Mouse (Mus musculus) liver, embryonic 11.5 days (tissue): ENCODE measurements around the gene Rnpepl1. TPM values are rescaled to one million over a fixed set of nuclear protein-coding genes. Genes with fewer than 3 reads are reported as not detected.

Experiments
- ATAC-seq: fragments of 200-750 bp; cut with Nextera tagmentation; replicated peaks from 2 replicates; pipeline ENCODE4 v1.8.0; 2017; ENCODE audit warnings: moderate number of reproducible peaks, mild to moderate bottlenecking, moderate TSS enrichment, moderate library complexity; ENCODE audit not compliant: low FRiP score
- DNase-seq: peaks from one replicate; pipeline ENCODE4 v3.0.0-alpha.2; 2017; ENCODE audit warnings: low spot score
- H3K27ac ChIP-seq: fragments of 300-500 bp; sonication (generic); 2 replicates; pipeline ENCODE4 v1.5.1; 2014; ENCODE audit warnings: mild to moderate bottlenecking, low read depth, low read length, control low read depth
- H3K27me3 ChIP-seq: fragments of 300-500 bp; sonication (generic); replicated peaks from 2 replicates; pipeline ENCODE4 v1.6.1; 2014; ENCODE audit warnings: low read length, mixed read lengths; ENCODE audit not compliant: control insufficient read depth, insufficient read depth
- H3K36me3 ChIP-seq: fragments of 300-500 bp; sonication (generic); 2 replicates; pipeline ENCODE4 v1.6.1; 2014; ENCODE audit warnings: mild to moderate bottlenecking, low read length, moderate library complexity, mixed read lengths; ENCODE audit not compliant: control insufficient read depth, insufficient read depth
- H3K4me1 ChIP-seq: fragments of 300-500 bp; sonication (generic); replicated peaks from 2 replicates; pipeline ENCODE4 v1.6.1; 2014; ENCODE audit warnings: low read length, mixed read lengths; ENCODE audit not compliant: control insufficient read depth, insufficient read depth
- H3K4me2 ChIP-seq: fragments of 300-500 bp; sonication (generic); 2 replicates; pipeline ENCODE4 v1.6.1; 2014; ENCODE audit warnings: mild to moderate bottlenecking, control low read depth, moderate library complexity
- H3K4me3 ChIP-seq: fragments of 300-500 bp; sonication (generic); 2 replicates; pipeline ENCODE4 v1.5.1; 2014; ENCODE audit warnings: low read depth, low read length, control low read depth
- H3K9ac ChIP-seq: fragments of 300-500 bp; sonication (generic); 2 replicates; pipeline ENCODE4 v1.6.1; 2014; ENCODE audit warnings: low read depth, low read length, control low read depth
- H3K9me3 ChIP-seq: fragments of 300-500 bp; sonication (generic); 2 replicates; pipeline ENCODE4 v1.6.1; 2016; ENCODE audit warnings: low read length, inconsistent platforms, mixed read lengths; ENCODE audit not compliant: control insufficient read depth
- WGBS: fragments of 180-500 bp; shearing (Covaris S2); extraction: QIAGEN DNeasy Blood & Tissue Kit; methylation state at CpG from one replicate; pipeline ENCODE4 v1.1.7; 2014; 5-methylcytosine and 5-hydroxymethylcytosine counted together
- polyA plus RNA-seq: library from polyadenylated mRNA; unstranded; fragments of >200 nt; fragmentation: Nextera tagmentation; extraction: Ambion mirVana; gene quantifications from 2 replicates; pipeline ENCODE4 v1.2.1, GENCODE M21; 2014

The Rnpepl1 gene
- polyA plus RNA-seq, 1 experiment from 2014 or later = 26.5 TPM

DNA sequence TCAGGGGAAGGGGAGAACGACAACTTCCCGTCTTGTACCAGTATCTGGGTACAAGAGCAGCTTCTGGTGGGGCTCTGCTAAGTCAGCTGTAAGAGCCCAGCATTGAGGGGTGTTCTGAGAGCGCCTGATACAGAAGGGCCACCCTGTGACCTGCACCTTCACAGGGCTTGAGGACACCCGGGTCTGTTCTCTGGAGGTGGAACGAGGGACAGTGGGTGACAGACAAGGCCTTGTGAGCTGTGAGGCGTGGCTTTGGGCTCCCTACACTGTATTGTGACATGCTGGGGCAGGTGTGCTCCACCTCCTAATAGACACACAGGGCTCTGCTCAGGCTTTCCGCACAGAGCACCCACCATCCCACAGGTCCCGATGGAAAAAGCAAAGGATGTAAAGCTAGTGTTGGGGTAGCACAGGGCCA lies 1.1 kb downstream of the Rnpepl1 start:
- peaks cover 8% of the 10 kb centered on the region; the same call in 1 of the 2 replicates for H3K36me3 ChIP-seq
- peak overlapping the region; percentile 82 for H3K4me3 ChIP-seq
- no peak overlapping the region for H3K27ac ChIP-seq
- ATAC-seq (no peak), DNase-seq (no peak)
- no peaks in the 10 kb centered on the region for H3K27me3 ChIP-seq
- H3K4me1 ChIP-seq = peaks cover 20% of the 10 kb centered on the region
- no peaks in the 10 kb centered on the region for H3K9me3 ChIP-seq
- peak overlapping the region; percentile 85 for H3K9ac ChIP-seq
- peak overlapping the region; percentile 80 for H3K4me2 ChIP-seq
- 48% methylated on average over 8 of the region's 8 CpGs for WGBS

DNA sequence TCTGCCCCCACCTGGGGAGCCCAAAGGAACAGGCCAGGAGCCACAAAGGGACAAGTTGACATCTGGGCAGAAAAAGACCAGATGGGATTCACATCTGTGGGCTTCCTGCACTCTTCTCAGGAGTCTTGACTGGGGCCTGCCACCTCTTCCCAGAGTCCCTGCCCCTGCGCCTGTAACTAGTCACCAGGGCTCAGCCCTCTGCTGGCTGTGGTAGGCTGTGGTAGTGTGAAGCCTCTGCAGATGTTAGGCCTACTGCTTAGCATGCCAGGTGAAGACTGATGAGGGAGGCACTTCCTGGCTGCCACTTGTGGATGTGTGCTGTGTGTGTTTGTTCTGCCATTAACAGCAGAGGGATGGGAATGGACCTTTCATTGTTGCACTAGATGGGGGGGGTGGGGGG lies 1.7 kb downstream of the Rnpepl1 start:
- Histone ChIP-seq H3K9ac (no peak overlapping the region; the same call in 1 of the 2 replicates), H3K27ac (no peak overlapping the region), H3K36me3 (peaks cover 11% of the 10 kb centered on the region; the same call in 1 of the 2 replicates), H3K27me3 (no peaks in the 10 kb centered on the region), H3K4me2 (peak overlapping the region; percentile 80), H3K9me3 (no peaks in the 10 kb centered on the region), H3K4me3 (peak overlapping the region; percentile 82; the same call in 1 of the 2 replicates), H3K4me1 (peaks cover 20% of the 10 kb centered on the region)
- DNase-seq = no peak
- ATAC-seq = no peak
- 50% methylated on average over 1 of the region's 1 CpGs for WGBS

DNA sequence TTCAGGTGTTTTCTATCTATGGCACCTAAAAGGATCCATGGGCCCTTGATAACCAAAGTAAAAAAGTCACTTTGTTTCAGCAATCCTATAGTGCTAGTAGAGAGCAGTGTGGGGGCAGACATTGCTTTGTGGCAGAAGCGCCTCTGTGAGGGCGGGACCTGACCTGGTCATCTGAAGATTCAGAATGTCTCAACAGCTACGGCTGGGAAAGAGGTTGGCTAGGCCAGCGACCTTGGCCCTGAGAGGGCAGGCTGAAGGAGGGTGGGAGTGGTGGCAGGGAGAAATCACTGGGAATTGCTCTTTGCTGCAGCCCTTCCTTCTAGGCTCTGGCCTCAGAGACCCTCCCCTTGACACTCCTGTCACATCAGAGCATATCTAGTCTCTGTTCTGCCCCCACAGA lies 3.7 kb downstream of the Rnpepl1 start:
- Histone ChIP-seq H3K4me1 (peaks cover 13% of the 10 kb centered on the region), H3K9ac (no peak overlapping the region), H3K27ac (no peak overlapping the region), H3K27me3 (no peaks in the 10 kb centered on the region), H3K9me3 (no peaks in the 10 kb centered on the region), H3K36me3 (peaks cover 27% of the 10 kb centered on the region), H3K4me2 (no peak overlapping the region), H3K4me3 (no peak overlapping the region)
- WGBS = 87% methylated on average over 4 of the region's 4 CpGs
- ATAC-seq (no peak), DNase-seq (no peak)

DNA sequence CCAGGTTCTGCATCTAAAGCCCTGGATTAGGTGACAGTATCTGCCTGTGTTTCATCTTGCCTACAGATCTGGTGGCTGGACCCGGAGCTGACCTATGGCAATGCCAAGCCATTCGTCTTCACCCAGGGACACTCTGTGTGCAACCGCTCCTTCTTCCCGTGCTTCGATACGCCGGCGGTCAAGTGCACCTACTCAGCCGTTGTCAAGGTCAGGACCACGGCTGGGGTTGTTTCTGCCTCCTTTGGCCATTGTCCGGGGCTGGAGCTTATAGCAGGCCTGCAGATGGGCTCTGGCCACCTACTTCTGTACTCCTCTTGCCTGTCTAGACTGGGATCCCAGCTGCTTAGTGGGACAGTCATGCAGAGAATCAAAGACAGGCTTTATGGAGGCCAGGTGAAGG lies 4.4 kb downstream of the Rnpepl1 start:
- peaks cover 31% of the 10 kb centered on the region for H3K36me3 ChIP-seq
- WGBS = 93% methylated on average over 11 of the region's 11 CpGs
- no peak overlapping the region for H3K9ac ChIP-seq
- H3K9me3 ChIP-seq = no peaks in the 10 kb centered on the region
- H3K27ac ChIP-seq = no peak overlapping the region
- H3K27me3 ChIP-seq = no peaks in the 10 kb centered on the region
- no peak for DNase-seq
- peaks cover 8% of the 10 kb centered on the region for H3K4me1 ChIP-seq
- H3K4me2 ChIP-seq = no peak overlapping the region
- H3K4me3 ChIP-seq = no peak overlapping the region
- no peak for ATAC-seq

DNA sequence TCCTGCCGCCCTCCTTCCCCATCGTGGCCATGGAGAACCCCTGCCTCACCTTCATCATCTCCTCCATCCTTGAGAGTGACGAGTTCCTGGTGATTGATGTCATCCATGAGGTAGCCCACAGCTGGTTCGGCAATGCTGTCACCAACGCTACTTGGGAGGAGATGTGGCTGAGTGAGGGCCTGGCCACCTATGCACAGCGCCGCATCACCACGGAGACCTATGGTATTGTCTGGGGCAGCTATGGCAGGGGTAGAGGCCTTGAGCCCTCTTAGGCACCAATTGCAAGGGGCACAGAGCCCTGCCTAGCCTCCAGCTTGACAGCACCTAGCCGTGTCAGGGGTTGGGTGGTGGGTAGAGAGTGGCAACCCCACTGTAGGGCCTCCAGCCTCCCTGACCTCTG lies 6.1 kb downstream of the Rnpepl1 start:
- Histone ChIP-seq H3K27ac (no peak overlapping the region), H3K9ac (no peak overlapping the region), H3K27me3 (no peaks in the 10 kb centered on the region), H3K9me3 (no peaks in the 10 kb centered on the region), H3K4me2 (no peak overlapping the region), H3K4me1 (peaks cover 5% of the 10 kb centered on the region), H3K4me3 (no peak overlapping the region), H3K36me3 (peaks cover 31% of the 10 kb centered on the region)
- ATAC-seq = no peak
- WGBS = 87% methylated on average over 9 of the region's 9 CpGs
- DNase-seq = no peak

DNA sequence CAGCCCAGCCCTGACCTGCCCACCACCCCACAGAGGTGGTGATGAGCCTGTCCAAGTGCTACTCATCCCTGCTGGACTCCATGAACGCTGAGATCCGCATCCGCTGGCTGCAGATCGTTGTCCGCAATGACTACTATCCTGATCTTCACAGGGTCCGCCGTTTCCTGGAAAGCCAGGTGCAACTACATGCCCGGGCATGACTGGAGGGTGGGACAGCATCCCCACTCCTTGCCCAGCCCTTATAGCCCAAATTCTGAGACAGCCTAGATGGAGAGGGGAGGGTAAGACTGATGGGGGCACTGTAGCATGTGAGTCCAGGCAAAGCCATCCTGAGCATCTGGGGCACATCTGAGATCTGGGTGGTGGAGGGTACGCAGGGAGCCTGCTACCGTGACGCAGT lies 8.6 kb downstream of the Rnpepl1 start:
- no peak overlapping the region for H3K9ac ChIP-seq
- no peak overlapping the region for H3K4me2 ChIP-seq
- no peaks in the 10 kb centered on the region for H3K4me1 ChIP-seq
- H3K4me3 ChIP-seq = no peak overlapping the region
- DNase-seq (no peak), ATAC-seq (no peak)
- no peaks in the 10 kb centered on the region for H3K9me3 ChIP-seq
- peaks cover 31% of the 10 kb centered on the region for H3K36me3 ChIP-seq
- WGBS = 97% methylated on average over 11 of the region's 11 CpGs
- no peaks in the 10 kb centered on the region for H3K27me3 ChIP-seq
- H3K27ac ChIP-seq = no peak overlapping the region

DNA sequence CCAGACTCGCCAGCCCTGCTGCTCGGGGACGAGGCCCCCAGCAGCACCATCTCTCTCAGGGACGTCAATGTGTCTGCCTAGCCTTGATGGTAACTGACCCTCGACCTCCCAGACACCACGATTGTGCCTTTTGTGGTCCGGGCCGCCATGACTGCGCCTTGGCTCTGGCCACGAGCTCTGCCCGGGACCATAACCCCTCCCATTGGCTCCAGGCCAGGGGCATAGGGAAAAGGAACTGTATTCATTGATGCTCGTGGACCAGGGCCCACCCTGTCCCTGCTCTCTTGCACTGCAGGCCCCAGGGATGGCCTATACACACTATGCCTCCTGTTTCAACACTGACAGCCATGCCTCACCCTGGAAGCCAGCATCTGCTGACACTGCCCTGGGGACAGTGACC lies 9.2 kb downstream of the Rnpepl1 start:
- no peak overlapping the region for H3K27ac ChIP-seq
- no peaks in the 10 kb centered on the region for H3K4me1 ChIP-seq
- no peak overlapping the region for H3K9ac ChIP-seq
- H3K4me3 ChIP-seq = no peak overlapping the region
- no peaks in the 10 kb centered on the region for H3K27me3 ChIP-seq
- no peak overlapping the region for H3K4me2 ChIP-seq
- 86% methylated on average over 12 of the region's 12 CpGs for WGBS
- DNase-seq = no peak
- ATAC-seq = no peak
- H3K9me3 ChIP-seq = no peaks in the 10 kb centered on the region
- peaks cover 31% of the 10 kb centered on the region for H3K36me3 ChIP-seq

DNA sequence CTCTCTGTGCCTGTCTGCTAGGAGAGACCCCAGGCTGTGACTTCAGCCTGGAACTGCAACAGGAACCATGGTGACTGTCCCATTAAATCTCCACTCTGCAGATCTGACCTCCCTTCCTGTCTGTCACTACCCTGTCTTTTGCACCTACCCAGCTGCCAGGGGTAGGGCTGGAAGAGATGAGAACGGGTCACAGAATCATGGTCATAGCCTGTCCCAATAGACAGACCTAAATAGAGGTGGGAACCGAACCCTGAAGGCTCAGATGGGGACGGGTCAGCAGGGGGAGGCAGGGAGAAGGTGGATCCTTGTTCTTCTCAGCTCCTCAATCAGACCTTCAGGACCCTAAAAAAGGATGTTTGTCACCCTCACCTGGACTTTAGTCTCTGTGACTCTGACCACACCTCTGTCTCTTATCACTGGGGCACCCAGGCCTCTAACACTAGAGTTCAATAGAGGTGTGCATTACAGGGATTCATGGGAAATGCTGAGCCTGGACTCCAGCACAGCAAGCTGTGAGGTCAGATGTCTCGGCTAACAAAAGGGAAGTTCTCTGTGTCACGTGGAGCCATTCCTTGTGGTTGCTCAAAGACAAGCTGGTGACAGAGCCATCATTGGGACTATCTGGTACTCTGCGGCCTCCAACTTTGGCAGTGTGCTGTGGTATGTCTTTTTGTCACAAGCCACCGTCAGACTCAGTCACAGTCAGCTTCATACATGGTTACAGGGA lies 10.1 kb downstream of the Rnpepl1 start:
- no peaks in the 10 kb centered on the region for H3K9me3 ChIP-seq
- no peak overlapping the region for H3K4me2 ChIP-seq
- DNase-seq (no peak), ATAC-seq (no peak; the same call in 1 of the 2 replicates)
- peaks cover 31% of the 10 kb centered on the region for H3K36me3 ChIP-seq
- H3K4me3 ChIP-seq = no peak overlapping the region
- H3K27me3 ChIP-seq = no peaks in the 10 kb centered on the region
- H3K4me1 ChIP-seq = no peaks in the 10 kb centered on the region
- 64% methylated on average over 7 of the region's 7 CpGs for whole genome bisulfite sequencing
- H3K9ac ChIP-seq = no peak overlapping the region
- no peak overlapping the region for H3K27ac ChIP-seq

DNA sequence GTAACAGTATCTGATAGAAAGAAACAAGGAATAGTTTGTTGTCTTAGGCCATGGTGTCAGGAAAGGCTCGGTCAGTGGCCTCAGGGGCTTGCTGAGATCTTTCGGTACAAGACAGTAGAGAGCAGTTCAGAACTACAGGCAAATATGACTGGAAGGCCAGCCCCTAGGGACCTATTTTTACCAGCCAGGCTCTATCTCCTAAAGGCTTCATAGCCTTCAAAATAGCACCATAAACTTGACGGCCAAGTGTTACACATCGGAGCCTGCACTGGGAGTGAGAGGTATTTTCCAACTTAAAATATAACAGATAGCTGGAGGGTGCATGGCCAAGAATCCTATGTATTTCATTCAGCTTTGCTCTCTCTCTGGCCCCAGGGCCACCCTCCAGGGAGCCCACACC lies 10.9 kb downstream of the Rnpepl1 start:
- 84% methylated on average over 4 of the region's 4 CpGs for WGBS
- Histone ChIP-seq H3K27me3 (no peaks in the 10 kb centered on the region), H3K4me2 (no peak overlapping the region), H3K27ac (no peak overlapping the region), H3K9ac (no peak overlapping the region), H3K4me1 (no peaks in the 10 kb centered on the region), H3K36me3 (peaks cover 25% of the 10 kb centered on the region), H3K9me3 (no peaks in the 10 kb centered on the region), H3K4me3 (no peak overlapping the region)
- ATAC-seq (no peak), DNase-seq (no peak)
